Mouse (Mus musculus) brain, embryonic 14.5 days (tissue): ENCODE measurements at regions not wholly inside any gene's neighbourhood (a gene's known extent, or its start where the extent isn't known, plus 50 kb on each side); places are given as distances from the start of the nearest gene placed in this dataset.

Source experiments
- CTCF ChIP-seq: fragments of 200-500 bp; IDR thresholded peaks from 2 replicates; pipeline ENCODE4 v1.5.1; 2012; ENCODE audit warnings: inconsistent platforms, mild to moderate bottlenecking, moderate library complexity, borderline replicate concordance; ENCODE audit not compliant: insufficient read depth, insufficient read length; ENCODE audit errors: extremely low read depth
- POLR2A ChIP-seq: fragments of 200-500 bp; IDR thresholded peaks from 2 replicates; pipeline ENCODE4 v1.6.1; 2012; ENCODE audit warnings: mild to moderate bottlenecking, inconsistent platforms, borderline replicate concordance; ENCODE audit not compliant: poor library complexity, insufficient read depth, insufficient read length, severe bottlenecking; ENCODE audit errors: extremely low read depth

DNA sequence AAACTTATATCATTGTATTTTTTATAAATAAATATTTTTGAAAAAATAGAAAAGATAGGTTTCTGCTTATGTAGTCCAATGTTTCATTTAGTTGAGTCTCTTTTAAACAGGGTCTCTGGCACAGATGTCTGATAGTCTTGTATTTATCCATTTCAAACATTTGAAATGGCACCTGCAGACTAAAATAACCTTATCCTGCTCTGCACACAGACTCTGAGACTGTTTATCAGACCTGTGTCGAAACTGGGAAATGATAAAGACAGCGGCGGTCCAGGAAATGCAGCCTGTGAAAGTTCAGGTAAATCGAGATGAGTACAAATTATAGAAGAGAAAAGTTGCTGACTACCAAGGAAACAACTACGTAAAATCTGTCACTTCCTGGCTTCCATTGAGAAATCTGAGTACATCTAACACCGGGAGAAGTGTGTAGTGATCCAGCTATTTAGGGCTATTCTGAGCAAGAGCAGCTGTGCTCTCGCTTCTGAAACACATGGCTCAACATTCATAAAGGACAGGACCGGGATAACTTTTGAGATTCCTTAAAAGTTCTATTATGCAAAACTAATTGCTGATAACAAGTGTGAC lies 426.5 kb upstream of the Tbl1xr1 start:
- TF ChIP-seq POLR2A (no peak), CTCF (no peak)
